Mouse (Mus musculus): ENCODE results near the gene Cep19.

DNA sequence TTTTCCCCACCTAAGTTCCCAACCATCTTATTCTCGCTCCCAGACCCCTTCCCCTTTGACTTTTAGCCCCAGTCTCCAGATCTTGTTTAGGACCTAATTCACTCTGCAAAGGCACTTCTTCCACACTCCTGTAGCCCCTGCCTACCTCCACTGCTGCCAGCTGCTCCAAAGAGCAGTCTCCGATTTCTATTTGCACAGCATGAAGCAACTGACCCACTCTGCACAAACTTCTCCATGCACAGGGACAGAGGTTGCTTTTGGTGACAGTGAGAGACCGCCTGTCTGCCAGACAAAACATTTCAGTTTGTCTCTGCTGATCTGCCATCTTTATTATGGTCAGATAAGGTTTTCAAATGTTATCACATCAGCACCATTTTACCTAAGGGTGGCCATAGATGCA lies 33.5 kb downstream of the Cep19 start:
- TF ChIP-seq CTCF (IDR thresholded peaks at IDR 0.05; ENCODE audit: low read depth, low read length) (no peak), EP300 (IDR thresholded peaks at IDR 0.05; ENCODE audit: insufficient read depth, low read depth, low read length) (no peak)
